Mouse (Mus musculus): ENCODE data around the gene Baiap3. TPM values are rescaled to one million over a fixed set of nuclear protein-coding genes. Genes with fewer than 3 reads are reported as not detected.

Baiap3 gene
- polyA plus RNA-seq, 1 experiment from 2014 or later = 38.1 TPM

DNA sequence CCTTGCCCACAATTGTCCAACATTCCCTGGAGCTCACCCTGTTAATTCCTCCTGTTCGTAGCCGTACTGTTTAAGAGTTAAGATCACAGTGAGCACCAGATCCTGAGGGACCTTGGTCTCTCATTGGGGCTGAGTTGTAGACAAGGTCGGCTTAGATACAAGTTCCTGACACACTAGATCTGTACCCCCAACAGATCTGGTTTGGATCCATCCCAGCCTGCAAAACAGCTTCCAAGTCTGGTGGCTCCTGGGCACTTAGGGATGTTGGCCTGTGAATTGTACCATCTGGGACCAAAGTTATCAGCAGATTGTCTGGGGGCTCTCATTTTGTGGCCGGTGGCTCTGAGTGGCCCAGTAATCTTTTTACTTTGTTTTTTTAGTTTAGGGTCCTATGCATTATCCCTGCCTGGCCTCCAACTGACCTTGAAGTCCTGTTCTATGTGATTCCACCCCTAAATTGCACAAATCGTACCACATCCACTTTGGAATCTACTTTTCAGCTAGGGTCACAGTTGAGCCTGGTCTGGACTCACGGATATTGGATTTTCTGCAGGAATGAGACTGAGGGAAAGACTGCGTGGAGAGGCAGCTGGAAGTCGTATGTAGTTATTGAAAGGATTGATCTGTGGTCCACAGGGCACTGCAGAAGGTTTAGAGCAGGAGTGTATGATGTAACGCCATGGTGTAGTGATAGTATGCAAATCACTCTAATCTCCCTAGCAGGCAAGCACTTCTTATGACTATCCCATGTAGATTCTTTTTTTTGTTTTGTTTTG, 18.6 kb upstream of the Baiap3 start, which contains the start of gene Ube2i:
Gene Ube2i (minus strand): TSS at position 52 of the 776 bp plus-strand sequence.
- Histone ChIP-seq H3K9me3 (replicated peaks; ENCODE audit: control insufficient read depth, low read length, poor library complexity, severe bottlenecking) (no peaks in the 10 kb centered on the region), H3K27me3 (ENCODE audit: control insufficient read depth, insufficient read depth, low read depth, low read length) (no peaks in the 10 kb centered on the region), H3K4me2 (ENCODE audit: low read length) (peak within 1 kb of the TSS; percentile 50), H3K4me1 (ENCODE audit: control insufficient read depth, insufficient read depth, low read length) (peaks cover 26% of the 10 kb centered on the region), H3K9ac (ENCODE audit: low read depth, low read length) (peak within 1 kb of the TSS; percentile 98), H3K36me3 (ENCODE audit: control insufficient read depth, insufficient read depth, low read length) (no peaks in the 10 kb centered on the region), H3K27ac (ENCODE audit: low read length) (peak within 1 kb of the TSS; percentile 100), H3K4me3 (ENCODE audit: low read depth, low read length) (peak within 1 kb of the TSS; percentile 81)
- ATAC-seq = no peak
- WGBS = 82% methylated on average over 9 of the region's 9 CpGs

DNA sequence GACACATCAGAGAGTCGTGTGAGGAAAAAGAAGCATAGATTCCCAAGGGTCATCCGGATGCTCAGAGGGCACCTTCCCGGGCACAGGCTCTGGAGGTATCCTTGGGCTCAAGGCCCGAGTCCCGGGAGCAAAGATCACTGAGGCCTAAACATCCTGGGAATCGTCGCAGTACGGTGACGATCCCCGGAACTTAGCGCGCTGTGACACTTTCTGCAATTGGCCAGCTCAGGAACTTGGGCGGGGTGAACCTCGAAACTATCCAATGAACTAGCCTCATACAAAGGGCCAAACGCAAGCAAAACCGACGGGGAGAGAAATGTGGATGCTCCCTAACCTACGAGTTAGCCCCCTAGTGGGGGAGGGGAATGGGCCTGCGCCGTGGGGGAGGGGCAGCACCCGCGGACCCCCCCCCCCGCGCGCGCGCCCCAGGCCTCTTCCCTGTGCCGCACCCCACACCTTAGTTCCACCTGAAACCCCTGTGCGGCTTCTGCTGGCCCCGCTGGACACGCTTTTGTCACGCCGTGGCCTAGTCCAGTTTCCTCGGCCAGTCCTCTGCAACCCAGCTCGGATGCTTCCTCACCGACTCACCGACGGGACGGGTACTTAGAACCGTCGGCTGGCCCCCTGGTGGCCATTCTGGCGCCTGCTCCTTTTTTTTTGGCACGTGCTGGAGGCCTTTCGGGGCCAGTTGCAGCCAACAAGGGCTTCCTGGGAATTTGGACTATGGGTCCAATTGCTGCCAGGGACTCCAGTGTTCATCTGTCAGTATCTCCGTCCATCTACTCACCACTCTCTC, 17.7 kb upstream of the Baiap3 start:
- Histone ChIP-seq H3K9ac (ENCODE audit: low read depth, low read length) (peak overlapping the region; percentile 98), H3K4me1 (ENCODE audit: control insufficient read depth, insufficient read depth, low read length) (peaks cover 26% of the 10 kb centered on the region), H3K27me3 (ENCODE audit: control insufficient read depth, insufficient read depth, low read depth, low read length) (no peaks in the 10 kb centered on the region), H3K27ac (ENCODE audit: low read length) (peak overlapping the region; percentile 100), H3K36me3 (ENCODE audit: control insufficient read depth, insufficient read depth, low read length) (no peaks in the 10 kb centered on the region), H3K4me3 (ENCODE audit: low read depth, low read length) (peak overlapping the region; percentile 81), H3K9me3 (replicated peaks; ENCODE audit: control insufficient read depth, low read length, poor library complexity, severe bottlenecking) (no peaks in the 10 kb centered on the region), H3K4me2 (ENCODE audit: low read length) (peak overlapping the region; percentile 50)
- WGBS = under 1% methylated on average over 35 of the region's 45 CpGs
- ATAC-seq = peak; percentile 87

DNA sequence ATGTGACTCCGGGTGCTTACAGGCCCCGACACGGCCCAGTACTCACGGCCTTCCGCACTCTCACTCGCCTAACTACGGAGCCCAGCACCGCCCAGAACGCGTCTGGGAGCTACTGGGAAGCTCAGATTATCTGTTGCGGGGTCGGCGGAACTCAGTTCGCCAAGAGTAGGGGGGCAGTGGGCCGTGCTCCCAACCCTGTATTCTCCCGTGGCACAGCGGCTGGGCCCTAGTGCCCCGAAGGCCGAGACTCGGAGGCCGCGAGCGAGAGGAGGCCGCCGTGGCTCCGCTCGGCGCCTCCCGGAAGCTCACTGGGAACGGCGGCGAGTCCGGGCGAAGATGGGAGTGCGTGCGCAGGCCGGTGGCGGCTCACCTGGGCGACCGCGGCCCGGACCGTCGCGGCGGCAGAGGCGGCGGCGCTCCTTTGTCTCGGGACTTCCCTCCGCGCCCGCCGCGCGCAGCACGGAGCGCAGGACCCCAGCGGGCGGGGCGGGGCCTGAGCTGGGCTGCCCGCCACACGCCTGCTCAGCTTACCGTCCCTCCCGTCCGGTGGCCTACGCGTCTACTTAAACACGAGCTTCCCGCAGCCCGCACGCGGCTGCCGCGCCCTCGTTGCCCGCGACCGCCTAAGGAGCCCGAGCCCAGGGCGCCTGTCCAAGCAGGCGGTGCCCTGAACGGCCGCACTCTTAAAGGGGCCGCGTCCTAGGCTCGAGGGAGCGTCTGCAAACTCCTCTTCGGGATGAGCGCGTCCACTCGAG, 17.0 kb upstream of the Baiap3 start:
- Histone ChIP-seq H3K9me3 (replicated peaks; ENCODE audit: control insufficient read depth, low read length, poor library complexity, severe bottlenecking) (no peaks in the 10 kb centered on the region), H3K27me3 (ENCODE audit: control insufficient read depth, insufficient read depth, low read depth, low read length) (no peaks in the 10 kb centered on the region), H3K9ac (ENCODE audit: low read depth, low read length) (peak overlapping the region; percentile 98), H3K36me3 (ENCODE audit: control insufficient read depth, insufficient read depth, low read length) (0 out of 2 replicates have a peak, but pooled peaks cover 3% of the 10 kb centered on the region), H3K27ac (ENCODE audit: low read length) (peak overlapping the region; percentile 100), H3K4me3 (ENCODE audit: low read depth, low read length) (peak overlapping the region; percentile 81), H3K4me2 (ENCODE audit: low read length) (peak overlapping the region; percentile 96), H3K4me1 (ENCODE audit: control insufficient read depth, insufficient read depth, low read length) (peaks cover 26% of the 10 kb centered on the region)
- peak; percentile 92 for ATAC-seq
- under 1% methylated on average over 69 of the region's 92 CpGs for WGBS

DNA sequence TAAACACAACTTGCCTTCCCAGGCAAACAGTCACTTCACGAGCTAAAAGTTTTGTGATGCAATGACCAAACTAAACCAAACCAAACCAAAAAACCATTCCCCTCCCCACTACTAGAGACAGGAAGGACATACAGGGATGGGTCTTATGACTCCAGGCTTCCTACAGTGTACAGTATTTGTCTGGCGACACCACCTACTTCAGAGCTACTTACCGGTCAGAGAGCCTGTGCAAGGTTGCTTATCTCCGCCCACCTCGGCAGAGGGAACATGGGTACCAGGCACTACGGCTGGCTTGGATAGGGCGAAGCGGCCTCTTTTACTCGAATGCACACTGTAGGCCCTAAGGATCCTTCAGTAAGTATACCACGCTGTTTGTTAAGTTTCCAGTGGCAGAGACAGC, 16.2 kb upstream of the Baiap3 start:
- Histone ChIP-seq H3K4me1 (ENCODE audit: control insufficient read depth, insufficient read depth, low read length) (peaks cover 26% of the 10 kb centered on the region), H3K9me3 (replicated peaks; ENCODE audit: control insufficient read depth, low read length, poor library complexity, severe bottlenecking) (no peaks in the 10 kb centered on the region), H3K9ac (ENCODE audit: low read depth, low read length) (peak overlapping the region; percentile 98), H3K27me3 (ENCODE audit: control insufficient read depth, insufficient read depth, low read depth, low read length) (no peaks in the 10 kb centered on the region), H3K4me3 (ENCODE audit: low read depth, low read length) (peak overlapping the region; percentile 81), H3K27ac (ENCODE audit: low read length) (peak overlapping the region; percentile 100; the same call in 1 of the 2 replicates), H3K4me2 (ENCODE audit: low read length) (peak overlapping the region; percentile 96), H3K36me3 (ENCODE audit: control insufficient read depth, insufficient read depth, low read length) (peaks cover 7% of the 10 kb centered on the region; the same call in 1 of the 2 replicates)
- WGBS = under 1% methylated on average over 10 of the region's 10 CpGs
- no peak for ATAC-seq

DNA sequence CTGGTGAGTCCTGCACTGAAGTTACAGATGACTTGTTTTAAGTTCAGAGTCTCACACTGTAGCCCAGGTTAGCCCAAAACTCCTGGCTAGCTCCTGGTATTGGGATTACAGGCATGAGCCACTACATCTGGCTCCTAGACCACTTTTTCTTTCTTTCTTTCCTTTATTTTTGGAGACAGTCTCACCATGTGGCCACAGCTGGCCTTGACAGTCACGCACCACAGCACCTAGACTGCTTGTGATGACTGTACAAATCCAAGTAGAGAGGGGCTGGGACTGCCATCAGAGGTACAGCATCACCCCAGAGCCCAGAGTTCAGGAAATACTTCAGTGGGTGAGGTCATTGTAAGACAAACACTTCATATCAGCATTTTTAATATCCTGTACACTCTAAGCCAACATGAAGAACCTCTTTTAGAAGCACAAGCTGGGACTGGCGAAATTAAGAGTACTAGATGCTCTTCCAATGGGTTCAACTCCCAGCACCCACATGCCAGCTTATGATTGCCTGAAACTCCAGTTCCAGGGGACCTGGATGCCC, 14.7 kb upstream of the Baiap3 start:
- H3K36me3 ChIP-seq (ENCODE audit: control insufficient read depth, insufficient read depth, low read length) = peaks cover 19% of the 10 kb centered on the region
- no peaks in the 10 kb centered on the region for H3K27me3 ChIP-seq (ENCODE audit: control insufficient read depth, insufficient read depth, low read depth, low read length)
- ATAC-seq = no peak
- peaks cover 26% of the 10 kb centered on the region for H3K4me1 ChIP-seq (ENCODE audit: control insufficient read depth, insufficient read depth, low read length)
- H3K4me3 ChIP-seq (ENCODE audit: low read depth, low read length) = no peak overlapping the region
- no peaks in the 10 kb centered on the region for H3K9me3 ChIP-seq (replicated peaks; ENCODE audit: control insufficient read depth, low read length, poor library complexity, severe bottlenecking)
- no peak overlapping the region for H3K27ac ChIP-seq (ENCODE audit: low read length)
- H3K9ac ChIP-seq (ENCODE audit: low read depth, low read length) = no peak overlapping the region
- 80% methylated on average over 2 of the region's 2 CpGs for WGBS
- H3K4me2 ChIP-seq (ENCODE audit: low read length) = peak overlapping the region; percentile 96; the same call in 1 of the 2 replicates

DNA sequence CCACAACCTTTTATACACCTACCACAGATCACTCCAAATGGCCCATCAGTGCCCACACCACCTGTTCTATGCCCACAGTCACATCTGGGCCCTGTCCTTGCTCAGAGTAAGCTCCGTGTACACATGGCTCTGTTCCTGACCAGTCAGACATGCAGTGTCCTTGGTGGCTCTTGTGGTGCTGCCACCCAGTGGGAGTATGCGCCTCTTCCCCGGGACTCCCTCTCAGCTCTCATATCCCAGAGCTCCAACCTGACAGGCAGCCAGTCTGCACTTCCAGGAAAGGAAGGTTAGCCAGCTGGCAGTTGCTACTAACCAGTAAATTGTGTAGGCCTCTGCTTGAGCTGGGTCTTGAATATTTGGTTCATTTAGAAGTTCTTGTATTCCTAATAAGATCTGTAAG, 8.3 kb upstream of the Baiap3 start:
- Histone ChIP-seq H3K36me3 (ENCODE audit: control insufficient read depth, insufficient read depth, low read length) (peaks cover 50% of the 10 kb centered on the region), H3K4me1 (ENCODE audit: control insufficient read depth, insufficient read depth, low read length) (no peaks in the 10 kb centered on the region), H3K4me2 (ENCODE audit: low read length) (no peak overlapping the region), H3K9me3 (replicated peaks; ENCODE audit: control insufficient read depth, low read length, poor library complexity, severe bottlenecking) (no peaks in the 10 kb centered on the region), H3K27me3 (ENCODE audit: control insufficient read depth, insufficient read depth, low read depth, low read length) (no peaks in the 10 kb centered on the region), H3K4me3 (ENCODE audit: low read depth, low read length) (no peak overlapping the region), H3K27ac (ENCODE audit: low read length) (no peak overlapping the region), H3K9ac (ENCODE audit: low read depth, low read length) (no peak overlapping the region)
- ATAC-seq = no peak
- 71% methylated on average over 3 of the region's 3 CpGs for WGBS

DNA sequence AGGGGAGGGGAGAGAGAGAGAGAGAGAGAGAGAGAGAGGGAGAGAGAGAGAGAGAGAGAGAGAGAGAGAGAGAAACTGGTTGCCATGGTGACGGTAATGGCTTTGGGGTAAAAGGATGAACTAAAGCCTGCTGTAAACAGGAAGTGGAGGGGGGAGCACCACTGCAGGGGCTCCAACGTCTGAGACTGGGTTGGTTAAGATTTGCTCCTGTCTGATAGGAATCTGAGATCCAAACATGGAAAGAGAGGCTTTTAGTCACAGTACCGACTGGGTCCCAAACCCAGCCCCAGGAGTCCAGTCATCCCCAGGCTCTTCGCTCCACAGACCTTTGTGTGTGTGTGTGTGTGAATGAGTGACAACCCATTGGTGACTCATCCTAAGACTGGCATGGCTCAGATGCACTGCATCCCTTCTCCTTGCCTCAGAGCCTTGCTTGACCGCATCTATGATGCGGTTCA, 1.7 kb upstream of the Baiap3 start:
- Histone ChIP-seq H3K9me3 (replicated peaks; ENCODE audit: control insufficient read depth, low read length, poor library complexity, severe bottlenecking) (no peaks in the 10 kb centered on the region), H3K4me3 (ENCODE audit: low read depth, low read length) (no peak overlapping the region), H3K4me2 (ENCODE audit: low read length) (no peak overlapping the region), H3K27me3 (ENCODE audit: control insufficient read depth, insufficient read depth, low read depth, low read length) (no peaks in the 10 kb centered on the region), H3K9ac (ENCODE audit: low read depth, low read length) (no peak overlapping the region), H3K27ac (ENCODE audit: low read length) (0 out of 2 replicates have a peak overlapping the region, but pooled peaks have one; percentile 26), H3K36me3 (ENCODE audit: control insufficient read depth, insufficient read depth, low read length) (peaks cover 4% of the 10 kb centered on the region; the same call in 1 of the 2 replicates), H3K4me1 (ENCODE audit: control insufficient read depth, insufficient read depth, low read length) (peaks cover 42% of the 10 kb centered on the region)
- ATAC-seq = no peak
- WGBS = 51% methylated on average over 6 of the region's 6 CpGs

DNA sequence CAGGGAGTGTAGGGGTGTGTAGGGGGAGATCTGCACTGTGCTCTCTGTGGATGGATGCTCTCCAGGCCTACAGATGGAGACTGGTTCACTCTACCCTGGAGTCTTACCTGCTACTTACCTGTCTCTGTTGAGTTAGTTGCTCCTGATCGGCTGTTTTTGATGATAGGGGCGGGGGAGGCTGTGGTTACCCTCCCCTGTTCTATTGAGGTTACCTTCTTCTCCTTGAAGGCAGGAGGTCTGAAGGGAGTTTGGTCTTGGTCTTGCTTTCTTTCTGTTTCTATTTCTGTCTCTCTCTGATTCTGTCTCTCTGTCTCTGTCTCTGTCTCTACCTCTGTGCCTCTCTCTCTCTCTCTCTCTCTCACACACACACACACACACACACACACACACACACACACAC, 1.1 kb downstream of the Baiap3 start:
- Histone ChIP-seq H3K27ac (ENCODE audit: low read length) (no peak overlapping the region), H3K27me3 (ENCODE audit: control insufficient read depth, insufficient read depth, low read depth, low read length) (no peaks in the 10 kb centered on the region), H3K4me3 (ENCODE audit: low read depth, low read length) (no peak overlapping the region), H3K36me3 (ENCODE audit: control insufficient read depth, insufficient read depth, low read length) (no peaks in the 10 kb centered on the region), H3K4me2 (ENCODE audit: low read length) (peak overlapping the region; percentile 67; the same call in 1 of the 2 replicates), H3K9ac (ENCODE audit: low read depth, low read length) (no peak overlapping the region; the same call in 1 of the 2 replicates), H3K9me3 (replicated peaks; ENCODE audit: control insufficient read depth, low read length, poor library complexity, severe bottlenecking) (no peaks in the 10 kb centered on the region), H3K4me1 (ENCODE audit: control insufficient read depth, insufficient read depth, low read length) (peaks cover 52% of the 10 kb centered on the region)
- WGBS = 62% methylated on average over 2 of the region's 2 CpGs
- no peak for ATAC-seq
